Mouse (Mus musculus) urinary bladder, postnatal 36 days (tissue): ENCODE measurements around the gene St6galnac5.

Experiments
- DNase-seq, 2 experiments: peaks; one replicate each; pipeline ENCODE4 v3.0.0; 2022; ENCODE audit warnings: low spot score in 2 of 2, mixed read lengths in 1 of 2

The St6galnac5 gene

GRCm38 (mm10) chr3:152981988-152982387 lies at the start of gene St6galnac5:
Gene St6galnac5, minus strand, starts transcription at chr3:152982246.
- no peak for DNase-seq

- DNase-seq, result no peak
Observed at GRCm38 (mm10) chr3:153030756-153031155, 48.7 kb upstream of the St6galnac5 start.

- DNase-seq, result no peak
Observed at GRCm38 (mm10) chr3:153024016-153024415, 42.0 kb upstream of the St6galnac5 start.

GRCm38 (mm10) chr3:153018051-153018450 lies 36.0 kb upstream of the St6galnac5 start:
- no peak for DNase-seq

- no peak for DNase-seq
Observed at GRCm38 (mm10) chr3:153016355-153016754, 34.3 kb upstream of the St6galnac5 start.

GRCm38 (mm10) chr3:153006893-153007292 lies 24.8 kb upstream of the St6galnac5 start:
- no peak for DNase-seq

GRCm38 (mm10) chr3:152998901-152999300 lies 16.9 kb upstream of the St6galnac5 start:
- no peak for DNase-seq

GRCm38 (mm10) chr3:152998106-152998505 lies 16.1 kb upstream of the St6galnac5 start:
- no peak for DNase-seq

GRCm38 (mm10) chr3:152993608-152994007 lies 11.6 kb upstream of the St6galnac5 start:
- DNase-seq, result no peak

- DNase-seq, result no peak
Observed at GRCm38 (mm10) chr3:152990787-152991186, 8.7 kb upstream of the St6galnac5 start.

GRCm38 (mm10) chr3:152980978-152981974 lies 770 bp downstream of the St6galnac5 start:
- no peak for DNase-seq

- no peak for DNase-seq
Observed at GRCm38 (mm10) chr3:152980431-152980830, 1.6 kb downstream of the St6galnac5 start.

- no peak for DNase-seq
Observed at GRCm38 (mm10) chr3:152979481-152980092, 2.5 kb downstream of the St6galnac5 start.

GRCm38 (mm10) chr3:152971373-152971772 lies 10.7 kb downstream of the St6galnac5 start:
- no peak for DNase-seq

- DNase-seq, result no peak
Observed at GRCm38 (mm10) chr3:152969774-152970347, 12.2 kb downstream of the St6galnac5 start.

GRCm38 (mm10) chr3:152961855-152962376 lies 20.1 kb downstream of the St6galnac5 start:
- no peak for DNase-seq

GRCm38 (mm10) chr3:152958358-152959150 lies 23.5 kb downstream of the St6galnac5 start:
- DNase-seq, result peak; percentile 6 to 11

- no peak for DNase-seq
Observed at GRCm38 (mm10) chr3:152956771-152957170, 25.3 kb downstream of the St6galnac5 start.

- no peak for DNase-seq
Observed at GRCm38 (mm10) chr3:152956038-152956437, 26.0 kb downstream of the St6galnac5 start.

- DNase-seq, result no peak
Observed at GRCm38 (mm10) chr3:152951634-152952545, 30.2 kb downstream of the St6galnac5 start.
